Mouse (Mus musculus) stomach, postnatal 0 days (tissue): Measurements from ENCODE around the gene Gabpb2.

Source experiments
- CTCF ChIP-seq: IDR thresholded peaks from 2 replicates; pipeline ENCODE4 v1.5.1; 2016; ENCODE audit warnings: antibody characterized with exemption, low read depth, mild to moderate bottlenecking, moderate library complexity
- EP300 ChIP-seq: optimal IDR thresholded peaks from 2 replicates; pipeline ENCODE3; 2016; ENCODE audit warnings: antibody characterized with exemption

DNA sequence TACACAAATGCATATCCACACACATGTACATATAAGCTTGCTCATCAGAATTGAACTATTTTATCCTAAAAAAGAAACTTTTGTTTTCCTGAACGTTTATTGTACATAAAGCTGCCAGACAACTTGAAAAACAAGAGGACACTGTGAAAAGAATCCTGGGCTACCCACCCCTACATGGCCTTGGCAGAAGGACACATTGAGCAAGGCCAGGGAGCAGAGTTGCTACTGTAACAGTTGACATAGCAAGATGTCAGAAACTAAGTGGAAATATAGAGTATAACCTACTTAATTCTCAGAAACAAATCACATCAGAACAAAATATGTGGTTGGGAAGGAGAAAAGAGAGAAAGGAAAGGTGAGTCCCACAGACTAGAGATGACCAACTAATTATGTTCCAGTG lies 35.9 kb downstream of the Gabpb2 start:
- TF ChIP-seq EP300 (no peak), CTCF (no peak)
